Mouse (Mus musculus) ES-CJ7 (cell line): ENCODE measurements at regions not wholly inside any gene's neighbourhood (a gene's known extent, or its start where the extent isn't known, plus 50 kb on each side); places are given as distances from the start of the nearest gene placed in this dataset.
A peak's percentile ranks its signal among the peaks of the same experiment; 100 is the strongest.
"Not testable (repeated sequence)": the region's sequence is repeated elsewhere in the genome, so short reads cannot be mapped to it uniquely, and the experiment has no call there.

Experiments used
- DNase-seq: peaks from one replicate; pipeline ENCODE4 v3.0.0; 2011; ENCODE audit warnings: low read depth, low spot score

GRCm38 (mm10) chr4:97509576-97509975 lies 263.0 kb upstream of the Nfia start:
- DNase-seq: no peak

GRCm38 (mm10) chr4:97505734-97506133 lies 266.8 kb upstream of the Nfia start:
- DNase-seq: no peak

- DNase-seq: no peak
These were observed 281.2 kb upstream of the Nfia start for GRCm38 (mm10) chr4:97491248-97491804.

GRCm38 (mm10) chr4:97486354-97486753 lies 286.2 kb upstream of the Nfia start:
- no peak for DNase-seq

GRCm38 (mm10) chr4:97485225-97485624 lies 287.3 kb upstream of the Nfia start:
- no peak for DNase-seq

- no peak for DNase-seq
These were observed 289.8 kb upstream of the Nfia start for GRCm38 (mm10) chr4:97482701-97483246.

- no peak for DNase-seq
These were observed 290.7 kb upstream of the Nfia start for GRCm38 (mm10) chr4:97481836-97482235.

- peak; percentile 7 for DNase-seq
These were observed 293.7 kb upstream of the Gm10192 start for GRCm38 (mm10) chr4:97476571-97477190.

- not testable (repeated sequence) for DNase-seq
These were observed 290.5 kb upstream of the Gm10192 start for GRCm38 (mm10) chr4:97473492-97473891.

GRCm38 (mm10) chr4:97465932-97466666 lies 283.1 kb upstream of the Gm10192 start:
- peak; percentile 37 for DNase-seq

- no peak for DNase-seq
These were observed 282.6 kb upstream of the Gm10192 start for GRCm38 (mm10) chr4:97465517-97465916.

GRCm38 (mm10) chr4:97461177-97461576 lies 278.2 kb upstream of the Gm10192 start:
- DNase-seq: no peak

GRCm38 (mm10) chr4:97439288-97440029 lies 256.5 kb upstream of the Gm10192 start:
- no peak for DNase-seq

- DNase-seq: no peak
These were observed 249.7 kb upstream of the Gm10192 start for GRCm38 (mm10) chr4:97432681-97433080.

GRCm38 (mm10) chr4:97432094-97432493 lies 249.1 kb upstream of the Gm10192 start:
- DNase-seq: no peak

- DNase-seq: no peak
These were observed 248.3 kb upstream of the Gm10192 start for GRCm38 (mm10) chr4:97431239-97431638.

- DNase-seq: no peak
These were observed 236.9 kb upstream of the Gm10192 start for GRCm38 (mm10) chr4:97419845-97420244.

GRCm38 (mm10) chr4:97418616-97419015 lies 235.7 kb upstream of the Gm10192 start:
- DNase-seq: no peak

GRCm38 (mm10) chr4:97417943-97418342 lies 235.0 kb upstream of the Gm10192 start:
- DNase-seq: peak; percentile 4

GRCm38 (mm10) chr4:97408633-97409296 lies 225.8 kb upstream of the Gm10192 start:
- no peak for DNase-seq

GRCm38 (mm10) chr4:97394697-97395280 lies 211.8 kb upstream of the Gm10192 start:
- no peak for DNase-seq
